Mouse (Mus musculus) ES-E14 (cell line): ENCODE measurements around the gene Cfap61. TPM values are rescaled to one million over a fixed set of nuclear protein-coding genes. Genes with fewer than 3 reads are reported as not detected.

ENCODE experiments used
- DNase-seq: peaks from one replicate; pipeline ENCODE4 v3.0.0-alpha.2; 2013; ENCODE audit warnings: low read depth, low spot score
- H3K27ac ChIP-seq: 2 replicates; pipeline ENCODE4 v1.5.1; 2012; ENCODE audit warnings: low read depth, mild to moderate bottlenecking, low read length, moderate library complexity, mixed read lengths; ENCODE audit not compliant: poor library complexity, insufficient read depth, severe bottlenecking
- H3K36me3 ChIP-seq: 2 replicates; pipeline ENCODE4 v1.6.1; 2012; ENCODE audit warnings: mild to moderate bottlenecking, low read length, moderate library complexity, mixed read lengths; ENCODE audit not compliant: control insufficient read depth, poor library complexity, insufficient read depth, severe bottlenecking
- H3K4me1 ChIP-seq, 2 experiments: fragments of 150-350 bp in 1 of 2; sonication (generic) in 1 of 2; 2 replicates each; pipeline ENCODE4 v1.6.1; 2012; ENCODE audit warnings: low read length in 2 of 2, mild to moderate bottlenecking in 1 of 2, mixed read lengths in 1 of 2; ENCODE audit not compliant: control insufficient read depth in 2 of 2, insufficient read depth in 2 of 2, poor library complexity in 1 of 2
- H3K4me3 ChIP-seq, 2 experiments: fragments of 150-350 bp in 1 of 2; sonication (generic) in 1 of 2; 2 replicates each; pipeline ENCODE4 v1.5.1; 2012; ENCODE audit warnings: low read length in 2 of 2, low read depth in 1 of 2, mild to moderate bottlenecking in 1 of 2, mixed read lengths in 1 of 2; ENCODE audit not compliant: insufficient read depth in 1 of 2, poor library complexity in 1 of 2, severe bottlenecking in 1 of 2
- H3K9ac ChIP-seq: 2 replicates; pipeline ENCODE4 v1.6.1; 2012; ENCODE audit warnings: low read depth, mild to moderate bottlenecking, low read length, mixed read lengths; ENCODE audit not compliant: poor library complexity, insufficient read depth, severe bottlenecking
- H3K9me3 ChIP-seq: fragments of 150-350 bp; sonication (generic); 2 replicates; pipeline ENCODE4 v1.6.1; 2012; ENCODE audit warnings: low read depth, mild to moderate bottlenecking, low read length; ENCODE audit not compliant: control insufficient read depth, insufficient read depth
- CHD2 ChIP-seq: IDR thresholded peaks from 2 replicates; pipeline ENCODE4 v1.6.1; 2014; ENCODE audit warnings: mild to moderate bottlenecking, low read depth, low read length, inconsistent platforms
- HCFC1 ChIP-seq: IDR thresholded peaks from 2 replicates; pipeline ENCODE4 v1.6.1; 2012; ENCODE audit warnings: low read length, inconsistent platforms, borderline replicate concordance; ENCODE audit not compliant: insufficient read depth
- MAFK ChIP-seq: IDR thresholded peaks from 2 replicates; pipeline ENCODE4 v1.6.1; 2014; ENCODE audit warnings: mild to moderate bottlenecking, low read depth, low read length, inconsistent platforms; ENCODE audit not compliant: insufficient read depth
- ZC3H11A ChIP-seq: IDR thresholded peaks from 2 replicates; pipeline ENCODE4 v1.6.1; 2012; ENCODE audit warnings: low read depth, mild to moderate bottlenecking, inconsistent platforms, low read length, borderline replicate concordance
- ZNF384 ChIP-seq: IDR thresholded peaks from 2 replicates; pipeline ENCODE4 v1.6.1; 2012; ENCODE audit warnings: low read depth, low read length, inconsistent platforms
- in situ Hi-C, 2 experiments: fragments of 600-800 bp; cut with MboI; formaldehyde crosslinking; loops; one replicate each; pipeline ENCODE4 v1.15.1; 2025; ENCODE audit warnings: low sequenced_read_pairs in 2 of 2, inconsistent platforms in 1 of 2; ENCODE audit not compliant: unreplicated experiment in 2 of 2
- total RNA-seq: library from RNA; depleted of rRNA; stranded (reverse); fragments of 300-350 nt; gene quantifications from 2 replicates; pipeline ENCODE4 v1.2.3, GENCODE M21; 2012

Gene Cfap61
- total RNA-seq, 1 experiment, result 0.45 TPM

DNA sequence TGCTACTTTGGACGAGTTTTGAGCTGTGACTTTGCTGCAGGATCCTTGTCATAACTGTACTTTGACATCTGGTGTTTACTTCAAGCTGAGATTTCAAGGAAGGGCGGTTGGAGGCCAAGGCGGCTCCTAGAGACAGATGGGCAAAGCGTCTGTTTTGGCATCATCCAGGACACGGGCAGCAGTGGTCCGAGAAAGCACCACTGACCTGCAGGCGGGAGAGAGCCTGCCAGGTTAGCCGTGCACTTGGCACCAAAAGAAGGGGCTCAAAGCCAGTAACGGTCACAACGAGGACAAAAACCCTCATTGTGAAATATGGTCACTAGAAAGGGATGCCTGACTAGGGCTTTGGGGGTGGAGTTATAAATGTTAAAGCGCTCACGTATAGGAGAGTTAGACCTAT is 36.2 kb downstream of the Cfap61 start:
- no peaks in the 10 kb centered on the region for H3K36me3 ChIP-seq
- in situ Hi-C loops, result loop anchor here (25.0 kb wide), 2 partner anchors 242 to 442 kb away; partner anchors contain the start of gene Insm1 (in 1 of the 2)
- no peaks in the 10 kb centered on the region for H3K9me3 ChIP-seq
- TF ChIP-seq MAFK (no peak), CHD2 (no peak), HCFC1 (no peak), ZNF384 (no peak), ZC3H11A (no peak)
- DNase-seq, result no peak
- no peak overlapping the region for H3K4me3 ChIP-seq
- H3K9ac ChIP-seq, result no peak overlapping the region
- no peaks in the 10 kb centered on the region for H3K4me1 ChIP-seq
- H3K27ac ChIP-seq, result no peak overlapping the region

- H3K9me3 ChIP-seq, result no peaks in the 10 kb centered on the region
- no peak overlapping the region for H3K9ac ChIP-seq
- no peak overlapping the region for H3K27ac ChIP-seq
- in situ Hi-C loops, result loop anchor here (25.0 kb wide), 2 partner anchors 241 to 441 kb away; partner anchors contain the start of gene Insm1 (in 1 of the 2)
- no peak for TF ChIP-seq ZNF384
- no peak for TF ChIP-seq HCFC1
- no peak for TF ChIP-seq MAFK
- no peak for TF ChIP-seq ZC3H11A
- TF ChIP-seq CHD2, result no peak
- H3K36me3 ChIP-seq, result no peaks in the 10 kb centered on the region
- H3K4me3 ChIP-seq, result no peak overlapping the region
- no peaks in the 10 kb centered on the region for H3K4me1 ChIP-seq
- no peak for DNase-seq
Measured at GRCm38 (mm10) chr2:145971237-145972010, 36.8 kb downstream of the Cfap61 start.

DNA sequence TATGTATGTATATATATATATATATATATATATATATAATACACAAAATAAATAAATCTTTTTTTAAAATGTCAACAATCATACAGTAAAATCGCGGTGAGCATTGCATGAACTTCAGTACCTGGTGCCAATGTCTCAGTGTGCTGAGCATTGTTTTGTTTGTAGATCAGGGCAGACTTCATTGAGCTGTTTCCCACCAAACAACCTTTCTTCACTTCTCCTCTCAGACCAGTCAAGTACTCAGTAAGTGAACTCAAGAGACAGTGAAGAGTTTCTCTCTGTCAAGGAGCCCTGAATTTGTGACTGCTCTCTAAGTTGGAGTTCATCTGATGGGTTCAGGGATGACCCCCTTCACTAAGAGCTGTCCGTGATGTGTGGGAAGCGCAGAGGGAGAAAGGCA is 38.0 kb downstream of the Cfap61 start:
- DNase-seq, result no peak
- H3K4me1 ChIP-seq, result no peaks in the 10 kb centered on the region
- H3K27ac ChIP-seq, result no peak overlapping the region
- TF ChIP-seq CHD2 (no peak), MAFK (no peak), HCFC1 (no peak), ZNF384 (no peak), ZC3H11A (no peak)
- H3K9me3 ChIP-seq, result no peaks in the 10 kb centered on the region
- no peak overlapping the region for H3K9ac ChIP-seq
- no peak overlapping the region for H3K4me3 ChIP-seq
- no peaks in the 10 kb centered on the region for H3K36me3 ChIP-seq
- in situ Hi-C loops, result loop anchor here (25.0 kb wide), 2 partner anchors 240 to 440 kb away; partner anchors contain the start of gene Insm1 (in 1 of the 2)

- Histone ChIP-seq H3K9ac (no peak overlapping the region), H3K4me3 (no peak overlapping the region), H3K27ac (no peak overlapping the region), H3K9me3 (no peaks in the 10 kb centered on the region), H3K36me3 (no peaks in the 10 kb centered on the region), H3K4me1 (no peaks in the 10 kb centered on the region)
- in situ Hi-C loops, result no loop called here
- no peak for TF ChIP-seq ZC3H11A
- no peak for DNase-seq
Measured at GRCm38 (mm10) chr2:145979616-145980015, 45.0 kb downstream of the Cfap61 start.

DNA sequence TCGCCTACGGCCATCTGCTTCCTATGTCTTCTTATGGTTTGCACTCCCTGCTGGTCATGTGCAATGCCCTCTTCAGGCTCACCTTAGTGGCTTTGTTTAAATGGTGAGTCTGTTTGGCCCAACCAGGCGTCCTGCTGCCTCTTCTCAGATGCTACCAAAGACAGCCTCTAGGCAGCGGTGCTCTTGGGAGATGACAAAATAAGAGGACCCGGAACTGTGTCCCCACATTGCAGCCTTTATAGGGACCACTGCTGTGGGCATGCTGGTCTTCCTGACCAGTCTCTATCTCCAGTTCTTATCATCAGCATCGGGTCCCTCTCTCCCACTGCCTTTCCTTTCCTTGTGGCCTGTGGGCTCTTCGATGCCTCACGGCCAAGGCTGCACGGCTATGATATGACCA is 46.3 kb downstream of the Cfap61 start:
- H3K36me3 ChIP-seq, result no peaks in the 10 kb centered on the region
- no peak for DNase-seq
- no peaks in the 10 kb centered on the region for H3K4me1 ChIP-seq
- H3K4me3 ChIP-seq, result no peak overlapping the region
- TF ChIP-seq CHD2 (no peak), MAFK (no peak), ZC3H11A (no peak), HCFC1 (no peak), ZNF384 (no peak)
- no peaks in the 10 kb centered on the region for H3K9me3 ChIP-seq
- no peak overlapping the region for H3K27ac ChIP-seq
- H3K9ac ChIP-seq, result no peak overlapping the region
- in situ Hi-C loops, result no loop called here
